Mouse (Mus musculus) R1 (cell line): Measurements from ENCODE around the gene 1700042G07Rik.

Experiments
- DNase-seq: peaks from one replicate; pipeline ENCODE4 v3.0.0-alpha.2; 2018; ENCODE audit warnings: low read depth, low spot score

Gene 1700042G07Rik

GRCm38 (mm10) chr4:116162142-116162541 is 11.0 kb upstream of the 1700042G07Rik start:
- no peak for DNase-seq

- peak; percentile 41 for DNase-seq
Observed at GRCm38 (mm10) chr4:116164759-116165554, 8.2 kb upstream of the 1700042G07Rik start.

- DNase-seq: no peak
Observed at GRCm38 (mm10) chr4:116165708-116166407, 7.3 kb upstream of the 1700042G07Rik start.

DNA sequence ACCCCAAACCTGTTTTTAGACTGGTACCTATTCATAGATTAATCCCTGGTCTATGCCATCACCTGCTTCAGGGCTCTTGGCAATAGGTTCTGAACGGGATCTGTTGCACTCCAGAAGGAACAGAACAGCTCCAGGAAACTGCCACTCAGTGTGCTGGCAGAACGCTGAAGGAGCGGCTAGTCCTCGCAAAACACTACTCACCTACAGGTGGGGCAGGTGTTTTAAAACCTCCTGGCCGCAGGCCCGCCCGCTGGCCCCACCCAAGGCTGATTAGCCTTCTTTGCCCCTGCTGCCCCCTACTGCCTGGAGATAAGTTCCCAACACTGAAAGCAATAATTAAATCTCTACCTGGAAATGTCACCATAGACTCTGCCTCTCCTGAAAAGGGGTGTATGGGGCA is 5.8 kb upstream of the 1700042G07Rik start, which contains the start of gene Tspan1:
Tspan1 (minus strand) TSS at position 198 of the 400 bp plus-strand sequence.
- peak; percentile 41 for DNase-seq

GRCm38 (mm10) chr4:116168617-116169352 is 4.4 kb upstream of the 1700042G07Rik start:
- peak; percentile 58 for DNase-seq

DNA sequence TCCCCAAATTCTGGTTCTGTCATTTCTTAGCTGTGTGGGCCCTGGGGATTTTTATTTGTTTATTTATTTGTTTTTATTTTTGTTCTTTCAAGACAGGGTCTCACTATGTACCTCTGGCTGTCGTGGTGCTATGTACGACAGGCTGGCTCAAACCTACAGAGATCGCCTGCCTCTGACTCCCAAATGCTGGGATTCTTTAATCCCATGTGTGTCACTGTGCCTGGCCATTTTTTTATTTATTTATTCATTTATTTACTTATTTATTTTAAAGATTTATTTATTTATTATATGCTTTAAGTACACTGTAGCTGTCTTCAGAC is 3.9 kb upstream of the 1700042G07Rik start:
- no peak for DNase-seq

GRCm38 (mm10) chr4:116173752-116174151 is 580 bp downstream of the 1700042G07Rik start:
- no peak for DNase-seq

DNA sequence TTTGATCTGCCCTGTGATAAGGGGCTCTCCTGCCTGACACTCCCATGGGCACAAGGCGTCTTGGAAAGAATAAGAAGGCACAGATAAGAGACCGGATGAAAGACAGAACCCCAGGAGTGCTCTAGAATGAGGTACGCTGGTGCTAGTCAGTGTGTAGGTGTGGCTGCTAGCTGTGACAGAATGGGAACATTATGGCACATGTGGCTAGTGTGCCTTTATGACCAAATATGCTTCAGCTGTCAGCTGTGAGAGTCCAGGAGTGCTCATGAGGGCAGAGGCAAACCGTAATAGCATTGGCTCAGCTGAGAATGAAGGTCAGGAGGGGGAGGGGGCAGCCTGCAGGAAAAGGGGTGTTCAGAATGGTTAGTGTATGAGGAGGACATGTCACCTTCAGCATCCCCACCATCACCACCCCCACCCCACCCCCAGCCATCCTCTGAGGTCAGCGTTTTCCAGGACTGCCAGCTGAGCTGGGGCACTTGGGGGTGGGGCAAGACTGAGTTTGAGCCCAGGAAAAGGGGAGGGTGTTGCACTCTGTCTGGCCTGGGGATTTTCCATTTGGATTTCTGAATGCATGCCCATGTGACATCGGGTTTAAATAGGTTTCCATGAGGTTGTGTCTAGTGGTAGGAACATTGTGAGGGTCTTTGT is 1.4 kb downstream of the 1700042G07Rik start:
- no peak for DNase-seq

- DNase-seq: no peak
Observed at GRCm38 (mm10) chr4:116175136-116175535, 2.0 kb downstream of the 1700042G07Rik start.

- DNase-seq: no peak
Observed at GRCm38 (mm10) chr4:116175711-116176542, 2.8 kb downstream of the 1700042G07Rik start.

GRCm38 (mm10) chr4:116176543-116176988 is 3.4 kb downstream of the 1700042G07Rik start:
- DNase-seq: peak; percentile 71

DNA sequence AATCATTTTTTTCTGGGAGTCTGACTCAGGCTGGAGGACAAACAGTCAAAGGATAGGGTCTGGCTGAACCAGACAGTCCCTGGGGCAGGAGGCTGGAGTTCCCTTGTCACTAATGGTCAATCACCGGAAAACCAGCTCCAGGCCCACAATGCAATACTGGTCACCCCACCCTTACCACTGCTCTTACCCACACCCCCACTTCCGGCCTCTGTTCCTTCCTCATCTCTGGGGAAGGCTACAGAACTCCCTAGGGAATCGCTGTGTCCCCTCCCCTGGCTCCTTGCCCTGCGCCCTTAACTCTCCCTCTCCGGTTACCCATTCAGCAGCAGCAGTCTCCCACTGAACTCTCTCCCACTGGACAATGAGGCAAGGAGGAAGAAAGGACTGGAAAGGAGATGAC is 4.0 kb downstream of the 1700042G07Rik start:
- DNase-seq: peak; percentile 53

- peak; percentile 67 for DNase-seq
Observed at GRCm38 (mm10) chr4:116182079-116182478, 8.9 kb downstream of the 1700042G07Rik start.

DNA sequence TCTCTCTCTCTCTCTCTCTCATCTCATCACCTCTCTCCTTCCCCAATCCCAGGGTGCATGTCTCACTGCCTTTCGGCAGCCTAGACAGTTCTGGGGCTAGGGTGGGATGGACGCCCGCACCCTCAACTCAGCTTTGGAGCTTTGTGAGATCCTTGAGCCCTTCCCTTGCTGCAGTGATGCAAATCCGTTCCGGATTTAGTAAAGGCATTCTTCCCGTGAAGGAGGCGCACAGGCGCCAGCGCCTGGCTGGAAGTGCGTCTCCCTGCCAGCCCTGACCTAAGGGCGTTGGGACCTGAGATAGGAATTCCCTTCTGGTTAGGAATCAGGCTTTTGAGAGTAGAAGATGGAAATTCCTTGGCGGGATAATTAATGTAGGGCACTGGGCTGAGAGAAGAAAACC is 9.6 kb downstream of the 1700042G07Rik start:
- peak; percentile 80 for DNase-seq

DNA sequence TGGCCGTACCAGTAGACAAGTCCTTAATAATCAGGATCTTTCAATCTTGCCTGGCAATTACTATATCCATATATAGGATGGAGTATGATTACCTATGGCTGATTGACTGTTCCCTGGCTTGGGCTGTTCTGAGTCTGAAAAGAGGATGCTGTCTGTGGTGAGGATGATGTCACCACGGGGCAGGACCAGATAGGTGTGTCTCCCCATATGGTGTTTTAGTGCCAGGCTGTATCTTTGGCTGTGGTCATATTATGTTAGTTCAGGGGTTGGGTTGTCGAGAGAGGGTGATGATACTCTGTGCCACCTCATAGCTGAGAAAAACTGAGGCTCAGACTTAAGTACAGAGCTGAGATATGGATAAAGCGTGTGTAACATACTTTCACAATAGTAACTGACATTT is 11.9 kb downstream of the 1700042G07Rik start:
- no peak for DNase-seq

- no peak for DNase-seq
Observed at GRCm38 (mm10) chr4:116192286-116192835, 19.2 kb downstream of the 1700042G07Rik start.

DNA sequence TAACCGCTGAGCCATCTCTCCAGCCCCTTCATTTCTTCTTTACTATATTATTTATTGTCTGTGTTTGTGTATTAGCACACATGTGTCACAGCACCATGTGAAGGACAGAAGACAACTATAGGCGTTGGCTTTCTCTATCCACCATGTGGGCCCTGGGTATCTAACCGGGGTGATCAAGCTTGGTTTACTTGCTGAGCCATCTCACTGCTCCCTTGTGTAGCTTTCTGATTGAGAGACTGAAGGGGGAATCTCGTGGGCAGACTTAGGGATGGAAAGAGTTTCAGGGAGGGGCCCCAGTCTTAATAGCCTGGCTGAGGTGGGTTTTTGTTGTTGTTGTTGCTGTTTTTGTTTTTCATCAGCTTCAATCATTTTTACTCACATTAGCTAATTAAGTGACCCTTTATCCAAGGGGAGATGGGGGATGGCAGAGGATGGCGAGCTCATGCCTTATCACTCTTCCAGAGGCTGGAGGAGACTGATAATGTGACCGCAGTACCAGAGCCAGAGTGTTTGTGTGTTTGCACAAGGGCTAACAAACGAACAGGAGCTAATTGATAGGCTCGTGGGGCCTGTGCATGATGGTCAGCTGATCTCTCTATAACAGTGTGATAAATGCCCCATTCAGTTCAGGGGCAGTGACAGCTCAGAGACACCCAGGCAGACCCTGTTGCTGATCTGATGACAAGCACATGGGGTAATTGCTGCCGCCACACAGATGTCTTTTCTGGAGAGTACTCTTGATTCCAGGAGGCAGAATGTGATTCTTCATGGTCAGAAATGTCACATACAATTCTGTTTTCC is 20.6 kb downstream of the 1700042G07Rik start:
- no peak for DNase-seq

- DNase-seq: no peak
Observed at GRCm38 (mm10) chr4:116198422-116198821, 25.2 kb downstream of the 1700042G07Rik start.

DNA sequence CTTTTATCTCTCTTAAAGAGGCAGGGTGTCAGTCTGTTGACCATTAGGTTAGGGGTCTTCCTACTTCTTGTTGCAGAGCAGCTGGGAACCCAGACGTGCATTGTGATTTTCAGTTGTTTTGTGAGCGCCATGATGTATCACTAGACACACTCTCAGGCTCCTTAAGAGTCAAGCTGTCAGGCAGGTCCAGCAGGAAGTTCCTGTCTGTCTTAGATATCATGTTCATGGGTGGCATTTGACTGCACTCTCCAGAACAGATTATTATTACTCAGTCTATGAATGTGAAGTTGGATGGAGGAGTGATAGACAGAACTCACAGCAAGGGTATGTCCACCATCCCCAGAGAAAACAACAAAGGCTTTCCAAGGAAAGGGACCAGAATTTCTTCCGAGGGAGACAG is 31.2 kb downstream of the 1700042G07Rik start:
- no peak for DNase-seq

GRCm38 (mm10) chr4:116206531-116206930 is 33.4 kb downstream of the 1700042G07Rik start:
- DNase-seq: peak; percentile 63
